Mouse (Mus musculus) cerebral cortex, adult 2 months (tissue): ENCODE measurements around the gene Pcdh19.

Source experiments
- WGBS: fragments of 180-500 bp; shearing (Covaris S2); methylation state at CpG from one replicate; pipeline ENCODE4 v1.1.7; 2018; 5-methylcytosine and 5-hydroxymethylcytosine counted together

Gene Pcdh19

DNA sequence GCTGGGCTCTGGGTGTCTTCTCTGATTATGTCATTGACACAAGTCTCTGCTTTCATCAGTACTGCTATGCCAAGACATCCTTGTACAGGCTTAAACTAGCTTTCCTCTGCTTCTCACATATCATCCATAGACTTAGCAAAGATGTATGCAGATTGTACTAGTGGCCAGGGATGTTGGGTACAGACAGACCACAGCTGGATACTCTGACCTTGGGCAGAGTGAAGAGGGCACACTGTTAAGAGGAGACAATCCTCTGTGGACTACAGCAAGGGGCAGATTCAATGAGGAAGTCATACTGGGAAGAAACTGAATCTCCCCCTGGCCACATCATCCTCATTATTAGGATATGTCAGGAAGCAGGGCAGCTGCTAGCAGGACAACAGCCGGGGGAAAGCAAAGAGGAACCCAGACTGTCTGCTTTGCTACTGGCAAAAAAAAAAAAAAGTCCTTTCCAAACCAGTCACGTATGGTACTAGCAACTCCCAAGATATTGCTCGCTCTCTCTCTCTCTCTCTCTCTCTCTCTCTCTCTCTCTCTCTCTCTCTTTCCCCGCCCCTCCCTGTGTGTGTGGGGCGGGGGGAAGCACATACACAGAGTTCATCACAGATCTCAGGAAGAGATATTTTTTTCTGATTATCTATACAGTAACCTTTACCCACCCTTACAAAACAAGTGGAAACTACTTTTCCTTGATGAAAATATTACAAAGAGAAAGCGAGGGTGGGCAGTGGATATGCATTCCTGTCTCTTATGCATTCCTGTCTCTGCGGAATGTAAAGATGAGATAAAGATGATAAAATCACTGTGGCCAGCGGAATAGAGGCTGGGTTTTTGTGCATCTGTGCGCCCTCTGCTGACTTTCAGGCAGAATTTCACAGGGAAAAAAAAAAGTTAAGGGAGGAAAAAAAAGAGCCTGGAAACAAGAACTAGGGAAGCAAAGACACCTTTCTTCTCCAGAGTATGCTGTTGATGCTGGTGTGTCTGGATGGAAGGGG is 31.2 kb downstream of the Pcdh19 start:
- 10% methylated on average over 8 of the region's 9 CpGs for WGBS

- 56% methylated on average over 11 of the region's 11 CpGs for WGBS
These were observed 32.8 kb downstream of the Pcdh19 start for GRCm38 (mm10) chrX:133655876-133656538.

- whole genome bisulfite sequencing: 41% methylated on average over 4 of the region's 4 CpGs
These were observed 33.6 kb downstream of the Pcdh19 start for GRCm38 (mm10) chrX:133655196-133655595.

- WGBS: 62% methylated on average over 3 of the region's 3 CpGs
These were observed 35.7 kb downstream of the Pcdh19 start for GRCm38 (mm10) chrX:133653071-133653470.

DNA sequence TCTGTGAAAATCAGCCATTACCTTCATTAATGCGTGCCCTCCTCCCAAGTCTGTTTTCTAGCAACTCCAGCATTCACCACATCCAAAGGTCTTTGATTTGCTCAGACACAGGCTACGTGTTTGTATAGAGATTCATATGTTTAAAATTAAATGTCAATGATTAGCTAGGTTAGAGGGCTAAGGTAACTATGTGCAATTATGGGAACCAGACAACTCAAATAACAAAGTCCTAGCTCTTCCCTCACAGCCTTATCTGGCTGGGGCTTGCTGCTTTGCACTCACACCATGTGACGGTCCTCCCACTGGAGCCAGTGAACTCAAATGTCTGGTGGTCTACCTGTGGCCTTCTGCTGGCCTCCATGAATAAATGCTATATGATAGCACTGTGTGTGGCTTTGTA is 38.4 kb downstream of the Pcdh19 start:
- 92% methylated on average over 3 of the region's 3 CpGs for WGBS

GRCm38 (mm10) chrX:133647809-133648208 is 41.0 kb downstream of the Pcdh19 start:
- WGBS: 64% methylated on average over 2 of the region's 2 CpGs

- WGBS: 73% methylated on average over 8 of the region's 8 CpGs
These were observed 59.2 kb downstream of the Pcdh19 start for GRCm38 (mm10) chrX:133629538-133629937.

- 83% methylated on average over 1 of the region's 1 CpGs for WGBS
These were observed 70.6 kb downstream of the Pcdh19 start for GRCm38 (mm10) chrX:133618222-133618621.

DNA sequence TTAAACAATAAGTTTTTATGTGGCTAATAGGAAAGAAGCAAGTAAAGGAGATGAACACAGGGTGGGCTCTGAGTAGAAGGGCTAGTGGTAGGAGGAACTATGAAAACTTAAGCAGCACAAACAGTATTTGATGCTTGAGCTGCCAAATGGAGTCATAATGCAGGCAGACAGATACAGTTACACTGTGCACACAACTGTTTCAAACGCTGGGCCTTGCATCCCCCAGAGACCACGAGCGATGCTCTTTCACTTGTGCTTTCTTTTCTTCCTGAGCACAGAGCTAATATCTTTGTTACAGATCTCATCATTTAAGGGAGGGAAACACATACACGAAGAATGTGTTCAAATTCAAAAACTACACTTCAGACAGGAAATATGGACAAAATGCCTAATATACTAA is 83.0 kb downstream of the Pcdh19 start:
- 58% methylated on average over 4 of the region's 4 CpGs for WGBS

DNA sequence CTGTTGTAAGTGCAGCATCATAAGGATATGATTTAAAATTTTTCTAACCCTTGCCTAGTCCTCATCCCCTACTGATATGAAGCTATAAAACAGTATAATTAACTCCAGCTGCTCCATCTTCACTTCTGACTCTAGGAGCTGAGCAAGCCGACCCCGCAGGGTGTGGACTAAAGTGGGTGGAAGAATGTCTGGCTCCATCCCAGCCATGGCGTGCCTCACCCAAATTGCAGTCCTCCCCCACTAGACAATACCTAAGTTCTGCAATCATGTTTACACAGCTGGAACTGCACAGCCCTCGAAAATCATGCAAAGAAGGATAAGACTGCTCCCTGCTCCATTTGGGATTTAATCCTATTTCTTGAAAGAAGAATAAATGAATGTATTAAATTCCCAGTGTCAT is 84.5 kb downstream of the Pcdh19 start:
- WGBS: 51% methylated on average over 4 of the region's 4 CpGs

DNA sequence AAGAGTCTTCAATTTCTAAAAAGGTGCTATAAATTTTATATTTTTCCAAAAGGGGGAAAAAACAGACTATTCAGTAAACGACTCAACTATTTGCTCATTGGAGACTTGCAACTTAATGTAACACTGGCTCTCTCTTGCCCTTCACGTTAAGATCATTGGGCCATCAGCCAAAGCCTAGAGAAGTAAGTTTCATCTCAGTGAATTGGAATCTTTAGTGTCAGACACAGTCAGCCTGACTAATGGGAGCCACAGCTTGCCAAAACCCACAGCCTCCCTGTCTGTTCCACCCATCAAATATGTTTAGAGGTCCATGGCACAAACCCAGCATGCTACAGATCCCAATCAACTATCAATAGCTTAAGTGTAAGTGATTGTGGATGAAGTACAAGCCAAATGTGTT is 86.7 kb downstream of the Pcdh19 start:
- 34% methylated on average over 2 of the region's 2 CpGs for WGBS

- WGBS: 52% methylated on average over 1 of the region's 1 CpGs
These were observed 87.1 kb downstream of the Pcdh19 start for GRCm38 (mm10) chrX:133601658-133602057.

GRCm38 (mm10) chrX:133601195-133601594 is 87.6 kb downstream of the Pcdh19 start:
- 60% methylated on average over 2 of the region's 2 CpGs for WGBS

- WGBS: 66% methylated on average over 4 of the region's 4 CpGs
These were observed 113.0 kb downstream of the Pcdh19 start for GRCm38 (mm10) chrX:133575601-133576382.

DNA sequence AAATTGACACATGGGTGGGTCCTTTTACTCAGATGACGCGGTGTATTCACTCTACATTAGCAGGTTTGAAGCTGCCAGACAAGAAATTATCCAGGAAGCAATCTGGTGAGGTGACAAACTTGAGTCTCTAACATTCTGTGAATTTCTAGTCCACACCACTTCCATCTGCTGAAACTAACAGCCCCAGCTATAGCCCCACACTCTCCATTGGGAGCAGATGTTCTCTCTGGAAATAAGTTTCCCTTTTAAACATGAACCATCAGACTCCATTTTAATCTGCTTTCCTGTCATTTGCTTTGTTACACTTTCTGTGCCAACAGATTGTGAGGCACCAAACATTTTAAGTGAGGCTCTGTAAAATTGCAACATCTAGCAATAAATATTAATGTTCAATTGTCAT is 123.4 kb downstream of the Pcdh19 start:
- WGBS: 81% methylated on average over 2 of the region's 2 CpGs
